Mouse (Mus musculus) lung, embryonic 16.5 days (tissue): Measurements from ENCODE around the gene Macrod2. TPM values are rescaled to one million over a fixed set of nuclear protein-coding genes. Genes with fewer than 3 reads are reported as not detected.

Experiments used
- ATAC-seq: fragments of 200-750 bp; cut with Nextera tagmentation; 2 replicates; pipeline ENCODE4 v1.8.0; 2017; ENCODE audit warnings: low read depth, mild to moderate bottlenecking, moderate library complexity
- H3K27ac ChIP-seq: fragments of 300-500 bp; sonication (generic); 2 replicates; pipeline ENCODE4 v1.5.1; 2014; ENCODE audit warnings: mild to moderate bottlenecking, control low read depth, low read length
- H3K27me3 ChIP-seq: fragments of 300-500 bp; sonication (generic); 2 replicates; pipeline ENCODE4 v1.6.1; 2014; ENCODE audit warnings: low read depth, low read length, mixed read lengths; ENCODE audit not compliant: control insufficient read depth, insufficient read depth
- H3K36me3 ChIP-seq: fragments of 300-500 bp; sonication (generic); 2 replicates; pipeline ENCODE4 v1.6.1; 2014; ENCODE audit warnings: low read length; ENCODE audit not compliant: control insufficient read depth, insufficient read depth
- H3K4me1 ChIP-seq: fragments of 300-500 bp; sonication (generic); replicated peaks from 2 replicates; pipeline ENCODE4 v1.6.1; 2014; ENCODE audit warnings: low read length, mixed read lengths; ENCODE audit not compliant: control insufficient read depth, insufficient read depth
- H3K4me2 ChIP-seq: fragments of 300-500 bp; sonication (generic); 2 replicates; pipeline ENCODE4 v1.6.1; 2014; ENCODE audit warnings: low read depth, low read length, control low read depth
- H3K4me3 ChIP-seq: fragments of 300-500 bp; sonication (generic); 2 replicates; pipeline ENCODE4 v1.5.1; 2014; ENCODE audit warnings: mild to moderate bottlenecking, low read length, control low read depth
- H3K9ac ChIP-seq: fragments of 300-500 bp; sonication (generic); 2 replicates; pipeline ENCODE4 v1.6.1; 2014; ENCODE audit warnings: low read length, control low read depth
- H3K9me3 ChIP-seq: fragments of 300-500 bp; sonication (generic); 2 replicates; pipeline ENCODE4 v1.6.1; 2016; ENCODE audit warnings: low read length; ENCODE audit not compliant: control insufficient read depth
- WGBS: fragments of 180-500 bp; shearing (Covaris S2); extraction: QIAGEN DNeasy Blood & Tissue Kit; methylation state at CpG from one replicate; pipeline ENCODE4 v1.1.7; 2014; 5-methylcytosine and 5-hydroxymethylcytosine counted together
- polyA plus RNA-seq: library from polyadenylated mRNA; unstranded; fragments of >200 nt; fragmentation: Nextera tagmentation; extraction: Ambion mirVana; gene quantifications from 2 replicates; pipeline ENCODE4 v1.2.1, GENCODE M21; 2015

Macrod2 gene
- polyA plus RNA-seq, 1 experiment from 2014 or later = 32.1 TPM

DNA sequence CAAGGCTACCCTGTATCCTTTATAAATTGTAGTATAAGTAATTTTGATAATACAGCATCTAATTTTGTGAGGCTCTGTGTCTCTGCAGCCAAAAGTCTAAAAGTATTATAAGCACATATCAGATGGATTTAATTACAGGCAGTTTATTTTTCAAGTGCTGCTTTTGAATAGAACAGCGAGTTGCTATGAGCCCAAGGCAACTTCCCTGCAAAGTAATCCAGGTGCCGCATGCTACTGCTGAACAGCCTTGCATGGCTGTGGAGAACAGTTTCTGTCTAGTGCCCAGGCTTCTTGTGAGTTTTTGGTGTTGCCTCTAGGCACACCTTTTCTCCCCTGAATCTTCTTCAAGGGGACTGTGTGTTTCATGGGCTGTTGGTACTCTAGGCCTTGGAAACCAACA, 517.8 kb downstream of the Macrod2 start:
- H3K4me1 ChIP-seq = no peaks in the 10 kb centered on the region

DNA sequence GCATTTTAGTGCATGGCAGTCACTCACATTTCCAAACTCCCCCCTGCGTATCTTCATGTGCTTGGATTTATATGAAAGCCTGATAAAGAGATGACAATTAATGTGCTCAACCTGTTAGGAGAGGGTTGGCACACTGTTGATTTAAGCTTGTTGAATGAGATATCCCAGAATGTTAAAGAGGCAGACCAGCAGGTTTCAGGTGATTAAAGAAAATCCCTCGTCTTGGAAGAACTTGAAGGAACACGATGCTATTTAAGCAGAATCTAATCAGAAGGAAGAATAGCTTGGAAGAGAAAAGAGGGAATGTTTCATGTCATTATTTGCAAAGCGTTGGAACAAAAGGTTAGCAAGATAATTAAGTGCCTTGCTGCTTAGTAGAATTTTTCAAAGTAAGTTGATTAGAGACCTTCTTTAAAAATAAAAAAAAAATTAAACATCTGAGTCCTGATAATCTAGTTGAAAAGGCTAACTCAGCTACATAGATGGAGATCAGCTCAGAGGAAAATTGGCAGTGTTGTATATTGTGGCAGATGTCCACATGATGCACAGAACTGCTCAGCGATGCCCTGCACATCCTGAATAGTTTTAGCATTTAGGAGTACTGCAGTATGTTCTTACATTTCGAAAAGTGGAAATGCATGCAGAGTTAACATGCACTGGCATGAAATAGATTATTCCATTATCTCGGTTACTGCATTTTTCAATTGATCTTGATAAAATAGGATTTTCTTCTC, 518.7 kb downstream of the Macrod2 start:
- WGBS = 72% methylated on average over 7 of the region's 7 CpGs
- no peak overlapping the region for H3K9ac ChIP-seq
- no peaks in the 10 kb centered on the region for H3K36me3 ChIP-seq
- no peaks in the 10 kb centered on the region for H3K27me3 ChIP-seq
- no peaks in the 10 kb centered on the region for H3K9me3 ChIP-seq
- H3K4me3 ChIP-seq = no peak overlapping the region
- H3K27ac ChIP-seq = no peak overlapping the region
- ATAC-seq = no peak
- H3K4me2 ChIP-seq = no peak overlapping the region
- no peaks in the 10 kb centered on the region for H3K4me1 ChIP-seq

More for the DNA sequence above, 517.8 kb downstream of the Macrod2 start:
- 64% methylated on average over 2 of the region's 2 CpGs for WGBS
- Histone ChIP-seq H3K27ac (no peak overlapping the region), H3K36me3 (no peaks in the 10 kb centered on the region), H3K9me3 (no peaks in the 10 kb centered on the region), H3K4me3 (no peak overlapping the region), H3K27me3 (no peaks in the 10 kb centered on the region), H3K9ac (no peak overlapping the region), H3K4me2 (no peak overlapping the region)
- ATAC-seq = no peak

DNA sequence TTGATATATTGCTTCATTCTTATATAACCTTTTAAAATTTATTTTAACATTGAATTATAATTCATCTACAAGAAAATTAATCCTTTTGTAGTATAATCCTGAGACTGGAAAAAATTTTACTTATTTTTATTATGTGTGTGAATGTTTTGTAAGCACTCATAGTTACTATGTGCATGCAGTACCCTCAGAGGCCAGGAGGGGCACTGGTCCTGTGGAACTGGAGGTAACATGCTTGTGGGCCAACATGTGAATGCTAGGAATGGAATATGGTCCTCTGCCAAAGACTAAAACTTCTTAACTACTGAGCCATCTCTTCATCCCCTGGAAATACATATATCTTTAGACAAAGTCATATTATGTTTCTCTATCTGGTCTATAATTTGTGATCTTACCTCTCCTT, 531.8 kb downstream of the Macrod2 start:
- Histone ChIP-seq H3K36me3 (no peaks in the 10 kb centered on the region), H3K4me1 (no peaks in the 10 kb centered on the region), H3K9ac (no peak overlapping the region), H3K9me3 (no peaks in the 10 kb centered on the region), H3K27me3 (no peaks in the 10 kb centered on the region), H3K4me3 (no peak overlapping the region), H3K27ac (no peak overlapping the region), H3K4me2 (no peak overlapping the region)
- ATAC-seq = no peak

GRCm38 (mm10) chr2:140934483-140934882, 539.4 kb downstream of the Macrod2 start:
- no peak overlapping the region for H3K27ac ChIP-seq
- H3K9ac ChIP-seq = no peak overlapping the region
- H3K36me3 ChIP-seq = no peaks in the 10 kb centered on the region
- H3K4me1 ChIP-seq = no peaks in the 10 kb centered on the region
- no peak for ATAC-seq
- 68% methylated on average over 1 of the region's 1 CpGs for WGBS
- no peak overlapping the region for H3K4me3 ChIP-seq
- H3K9me3 ChIP-seq = no peaks in the 10 kb centered on the region
- no peak overlapping the region for H3K4me2 ChIP-seq
- no peaks in the 10 kb centered on the region for H3K27me3 ChIP-seq

DNA sequence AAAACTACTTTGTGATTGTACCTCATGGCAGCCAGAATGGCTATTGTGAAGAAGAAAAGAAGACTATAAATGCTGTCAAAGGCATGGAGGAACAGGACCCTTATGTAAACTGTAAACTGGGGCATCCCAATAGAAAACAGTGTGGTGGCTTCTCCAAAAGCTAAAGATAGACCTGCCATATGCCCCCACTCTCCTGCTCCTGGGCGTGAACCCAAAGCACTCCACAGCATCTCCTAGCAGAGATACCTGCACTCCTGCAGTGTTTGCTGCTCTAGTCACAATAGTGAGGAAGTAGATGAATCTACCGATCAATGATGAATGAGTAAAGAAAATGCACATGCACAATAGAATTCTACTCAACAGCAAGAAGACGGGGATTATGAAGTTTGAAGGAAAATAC, 554.4 kb downstream of the Macrod2 start:
- WGBS = 90% methylated on average over 3 of the region's 3 CpGs
- Histone ChIP-seq H3K4me1 (no peaks in the 10 kb centered on the region), H3K27ac (no peak overlapping the region), H3K4me3 (no peak overlapping the region), H3K9me3 (no peaks in the 10 kb centered on the region), H3K27me3 (no peaks in the 10 kb centered on the region), H3K9ac (no peak overlapping the region), H3K36me3 (no peaks in the 10 kb centered on the region), H3K4me2 (no peak overlapping the region)
- no peak for ATAC-seq

DNA sequence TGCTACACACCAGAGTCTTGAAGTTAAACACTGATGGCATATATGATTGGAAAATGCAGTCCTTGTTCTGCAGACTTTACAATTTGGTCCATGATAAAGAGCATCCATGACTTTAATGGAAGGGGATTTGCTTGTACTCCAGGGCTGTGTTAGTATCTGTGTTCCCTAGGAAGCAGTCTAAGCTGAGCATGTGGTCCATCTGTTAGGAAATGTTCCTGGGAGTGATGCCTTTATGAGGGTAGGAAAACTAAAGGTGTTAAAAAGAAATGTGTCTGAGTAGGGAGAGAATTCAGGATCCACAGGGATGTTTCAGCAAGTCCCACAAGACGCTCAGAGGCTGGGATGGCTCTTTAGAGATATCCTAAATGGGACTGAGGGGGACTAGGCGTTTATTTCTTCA, 564.1 kb downstream of the Macrod2 start:
- 66% methylated on average over 2 of the region's 2 CpGs for WGBS

GRCm38 (mm10) chr2:140970181-140970580, 575.1 kb downstream of the Macrod2 start:
- no peak overlapping the region for H3K4me2 ChIP-seq
- H3K27ac ChIP-seq = no peak overlapping the region
- H3K4me1 ChIP-seq = no peaks in the 10 kb centered on the region
- WGBS = 75% methylated on average over 2 of the region's 2 CpGs
- no peaks in the 10 kb centered on the region for H3K36me3 ChIP-seq
- no peaks in the 10 kb centered on the region for H3K9me3 ChIP-seq
- ATAC-seq = no peak
- no peak overlapping the region for H3K9ac ChIP-seq
- no peaks in the 10 kb centered on the region for H3K27me3 ChIP-seq
- H3K4me3 ChIP-seq = no peak overlapping the region

More for the DNA sequence above, 564.1 kb downstream of the Macrod2 start:
- Histone ChIP-seq H3K9me3 (no peaks in the 10 kb centered on the region), H3K4me2 (no peak overlapping the region), H3K27me3 (no peaks in the 10 kb centered on the region), H3K4me1 (no peaks in the 10 kb centered on the region), H3K9ac (no peak overlapping the region), H3K4me3 (no peak overlapping the region), H3K36me3 (no peaks in the 10 kb centered on the region), H3K27ac (no peak overlapping the region)
- no peak for ATAC-seq

GRCm38 (mm10) chr2:140971845-140972244, 576.7 kb downstream of the Macrod2 start:
- Histone ChIP-seq H3K27ac (no peak overlapping the region), H3K4me3 (no peak overlapping the region), H3K9ac (no peak overlapping the region), H3K36me3 (no peaks in the 10 kb centered on the region), H3K4me1 (no peaks in the 10 kb centered on the region), H3K4me2 (no peak overlapping the region), H3K9me3 (no peaks in the 10 kb centered on the region), H3K27me3 (no peaks in the 10 kb centered on the region)
- WGBS = 55% methylated on average over 5 of the region's 5 CpGs
- no peak for ATAC-seq

GRCm38 (mm10) chr2:140985670-140986372, 590.7 kb downstream of the Macrod2 start:
- no peak for ATAC-seq
- H3K4me3 ChIP-seq = no peak overlapping the region
- no peak overlapping the region for H3K4me2 ChIP-seq
- no peaks in the 10 kb centered on the region for H3K4me1 ChIP-seq
- H3K27me3 ChIP-seq = no peaks in the 10 kb centered on the region
- H3K9ac ChIP-seq = no peak overlapping the region
- no peak overlapping the region for H3K27ac ChIP-seq
- 86% methylated on average over 3 of the region's 3 CpGs for WGBS
- H3K36me3 ChIP-seq = no peaks in the 10 kb centered on the region
- no peaks in the 10 kb centered on the region for H3K9me3 ChIP-seq
